Mouse (Mus musculus) heart, embryonic 12.5 days (tissue): ENCODE data around the gene Mknk2. TPM values are rescaled to one million over a fixed set of nuclear protein-coding genes. Genes with fewer than 3 reads are reported as not detected.

ENCODE experiments used
- ATAC-seq: fragments of 200-750 bp; cut with Nextera tagmentation; 2 replicates; pipeline ENCODE4 v1.8.0; 2017; ENCODE audit warnings: moderate TSS enrichment, moderate library complexity; ENCODE audit not compliant: insufficient number of reproducible peaks, low FRiP score
- H3K27ac ChIP-seq: fragments of 300-500 bp; sonication (generic); 2 replicates; pipeline ENCODE4 v1.5.1; 2016; ENCODE audit warnings: mild to moderate bottlenecking, moderate library complexity; ENCODE audit not compliant: poor library complexity, severe bottlenecking
- H3K27me3 ChIP-seq: fragments of 300-500 bp; sonication (generic); replicated peaks from 2 replicates; pipeline ENCODE4 v1.6.1; 2016; ENCODE audit warnings: mild to moderate bottlenecking, moderate library complexity
- H3K36me3 ChIP-seq: fragments of 300-500 bp; sonication (generic); 2 replicates; pipeline ENCODE4 v1.6.1; 2016; ENCODE audit warnings: mild to moderate bottlenecking, moderate library complexity
- H3K4me1 ChIP-seq: fragments of 300-500 bp; sonication (generic); replicated peaks from 2 replicates; pipeline ENCODE4 v1.6.1; 2016; ENCODE audit warnings: mild to moderate bottlenecking
- H3K4me2 ChIP-seq: fragments of 300-500 bp; sonication (generic); 2 replicates; pipeline ENCODE4 v1.6.1; 2016; ENCODE audit warnings: mild to moderate bottlenecking, moderate library complexity
- H3K4me3 ChIP-seq: fragments of 300-500 bp; sonication (generic); 2 replicates; pipeline ENCODE4 v1.5.1; 2016; ENCODE audit warnings: mild to moderate bottlenecking
- H3K9ac ChIP-seq: fragments of 300-500 bp; sonication (generic); 2 replicates; pipeline ENCODE4 v1.6.1; 2016; ENCODE audit warnings: mild to moderate bottlenecking, moderate library complexity
- H3K9me3 ChIP-seq: fragments of 300-500 bp; sonication (generic); replicated peaks from 2 replicates; pipeline ENCODE4 v1.6.1; 2016; ENCODE audit warnings: mild to moderate bottlenecking, moderate library complexity
- WGBS: fragments of 180-500 bp; shearing (Covaris S2); methylation state at CpG from one replicate; pipeline ENCODE4 v1.1.7; 2016; 5-methylcytosine and 5-hydroxymethylcytosine counted together
- polyA plus RNA-seq: library from polyadenylated mRNA; unstranded; fragments of >200 nt; fragmentation: Nextera tagmentation; extraction: Ambion mirVana; gene quantifications from 2 replicates; pipeline ENCODE4 v1.2.1, GENCODE M21; 2016

Gene Mknk2
- polyA plus RNA-seq, 1 experiment from 2014 or later = 99.6 TPM

GRCm38 (mm10) chr10:80676198-80676928, 1.5 kb downstream of the Mknk2 start:
- peak; percentile 90 for ATAC-seq
- peaks cover 72% of the 10 kb centered on the region for H3K4me1 ChIP-seq
- WGBS = under 1% methylated on average over 73 of the region's 78 CpGs
- no peaks in the 10 kb centered on the region for H3K9me3 ChIP-seq
- peak overlapping the region; percentile 99 for H3K27ac ChIP-seq
- H3K27me3 ChIP-seq = no peaks in the 10 kb centered on the region
- H3K4me2 ChIP-seq = peak overlapping the region; percentile 84
- peaks cover 19% of the 10 kb centered on the region for H3K36me3 ChIP-seq
- peak overlapping the region; percentile 95 for H3K9ac ChIP-seq
- H3K4me3 ChIP-seq = peak overlapping the region; percentile 83

- H3K4me3 ChIP-seq = peak overlapping the region; percentile 83
- WGBS = under 1% methylated on average over 50 of the region's 54 CpGs
- no peaks in the 10 kb centered on the region for H3K27me3 ChIP-seq
- H3K9me3 ChIP-seq = no peaks in the 10 kb centered on the region
- no peak; the same call in 1 of the 2 replicates for ATAC-seq
- H3K36me3 ChIP-seq = peaks cover 27% of the 10 kb centered on the region
- peak overlapping the region; percentile 84 for H3K4me2 ChIP-seq
- H3K9ac ChIP-seq = peak overlapping the region; percentile 95
- H3K4me1 ChIP-seq = peaks cover 76% of the 10 kb centered on the region
- peak overlapping the region; percentile 82 for H3K27ac ChIP-seq
Observed at GRCm38 (mm10) chr10:80675405-80676197, 2.3 kb downstream of the Mknk2 start.

GRCm38 (mm10) chr10:80674851-80675404, 3.0 kb downstream of the Mknk2 start:
- H3K9me3 ChIP-seq = no peaks in the 10 kb centered on the region

GRCm38 (mm10) chr10:80674161-80674711, 3.7 kb downstream of the Mknk2 start:
- Histone ChIP-seq H3K9me3 (no peaks in the 10 kb centered on the region), H3K4me1 (peaks cover 65% of the 10 kb centered on the region), H3K4me3 (peak overlapping the region; percentile 83)

More at GRCm38 (mm10) chr10:80674851-80675404, 3.0 kb downstream of the Mknk2 start:
- H3K36me3 ChIP-seq = peaks cover 34% of the 10 kb centered on the region
- H3K4me2 ChIP-seq = peak overlapping the region; percentile 84
- WGBS = 13% methylated on average over 6 of the region's 6 CpGs
- H3K9ac ChIP-seq = peak overlapping the region; percentile 95
- H3K27ac ChIP-seq = peak overlapping the region; percentile 82
- peaks cover 72% of the 10 kb centered on the region for H3K4me1 ChIP-seq
- no peak for ATAC-seq
- no peaks in the 10 kb centered on the region for H3K27me3 ChIP-seq
- peak overlapping the region; percentile 83 for H3K4me3 ChIP-seq

GRCm38 (mm10) chr10:80673690-80674089, 4.2 kb downstream of the Mknk2 start:
- Histone ChIP-seq H3K4me2 (peak overlapping the region; percentile 84), H3K9me3 (no peaks in the 10 kb centered on the region), H3K4me1 (peaks cover 60% of the 10 kb centered on the region), H3K27me3 (no peaks in the 10 kb centered on the region), H3K27ac (0 out of 2 replicates have a peak overlapping the region, but pooled peaks have one; percentile 26), H3K9ac (peak overlapping the region; percentile 95), H3K4me3 (peak overlapping the region; percentile 83), H3K36me3 (peaks cover 46% of the 10 kb centered on the region)
- WGBS = 84% methylated on average over 3 of the region's 3 CpGs
- ATAC-seq = no peak

More at GRCm38 (mm10) chr10:80674161-80674711, 3.7 kb downstream of the Mknk2 start:
- Histone ChIP-seq H3K4me2 (peak overlapping the region; percentile 84), H3K27me3 (no peaks in the 10 kb centered on the region), H3K9ac (peak overlapping the region; percentile 95), H3K27ac (0 out of 2 replicates have a peak overlapping the region, but pooled peaks have one; percentile 26), H3K36me3 (peaks cover 41% of the 10 kb centered on the region)
- no peak for ATAC-seq
- 43% methylated on average over 5 of the region's 5 CpGs for WGBS

GRCm38 (mm10) chr10:80671936-80672690, 5.8 kb downstream of the Mknk2 start:
- 80% methylated on average over 11 of the region's 11 CpGs for WGBS
- Histone ChIP-seq H3K4me2 (no peak overlapping the region), H3K36me3 (peaks cover 62% of the 10 kb centered on the region), H3K4me3 (no peak overlapping the region), H3K27ac (no peak overlapping the region), H3K4me1 (peaks cover 44% of the 10 kb centered on the region), H3K9ac (0 out of 2 replicates have a peak overlapping the region, but pooled peaks have one; percentile 11), H3K27me3 (no peaks in the 10 kb centered on the region), H3K9me3 (no peaks in the 10 kb centered on the region)
- no peak for ATAC-seq

GRCm38 (mm10) chr10:80671251-80671650, 6.7 kb downstream of the Mknk2 start:
- peaks cover 50% of the 10 kb centered on the region for H3K4me1 ChIP-seq
- H3K36me3 ChIP-seq = peaks cover 71% of the 10 kb centered on the region
- no peaks in the 10 kb centered on the region for H3K27me3 ChIP-seq
- H3K4me2 ChIP-seq = no peak overlapping the region
- H3K27ac ChIP-seq = no peak overlapping the region
- H3K9me3 ChIP-seq = no peaks in the 10 kb centered on the region
- 86% methylated on average over 4 of the region's 4 CpGs for WGBS
- 0 out of 2 replicates have a peak overlapping the region, but pooled peaks have one; percentile 11 for H3K9ac ChIP-seq
- no peak overlapping the region for H3K4me3 ChIP-seq
- ATAC-seq = no peak

- 96% methylated on average over 2 of the region's 2 CpGs for WGBS
- no peak overlapping the region for H3K4me3 ChIP-seq
- H3K4me1 ChIP-seq = peaks cover 56% of the 10 kb centered on the region
- no peak for ATAC-seq
- 0 out of 2 replicates have a peak overlapping the region, but pooled peaks have one; percentile 11 for H3K9ac ChIP-seq
- H3K4me2 ChIP-seq = no peak overlapping the region
- H3K36me3 ChIP-seq = peaks cover 78% of the 10 kb centered on the region
- no peak overlapping the region for H3K27ac ChIP-seq
- no peaks in the 10 kb centered on the region for H3K27me3 ChIP-seq
- H3K9me3 ChIP-seq = no peaks in the 10 kb centered on the region
Observed at GRCm38 (mm10) chr10:80670531-80670930, 7.4 kb downstream of the Mknk2 start.

GRCm38 (mm10) chr10:80669737-80670485, 8.0 kb downstream of the Mknk2 start:
- Histone ChIP-seq H3K27ac (no peak overlapping the region), H3K4me3 (no peak overlapping the region), H3K9ac (no peak overlapping the region), H3K9me3 (no peaks in the 10 kb centered on the region), H3K36me3 (peaks cover 79% of the 10 kb centered on the region), H3K4me1 (peaks cover 61% of the 10 kb centered on the region), H3K4me2 (no peak overlapping the region), H3K27me3 (no peaks in the 10 kb centered on the region)
- no peak for ATAC-seq
- WGBS = 95% methylated on average over 7 of the region's 7 CpGs

- H3K36me3 ChIP-seq = peaks cover 79% of the 10 kb centered on the region
- 87% methylated on average over 12 of the region's 12 CpGs for WGBS
- ATAC-seq = no peak
Observed at GRCm38 (mm10) chr10:80669018-80669417, 8.9 kb downstream of the Mknk2 start.

More at GRCm38 (mm10) chr10:80669018-80669417, 8.9 kb downstream of the Mknk2 start:
- H3K9me3 ChIP-seq = no peaks in the 10 kb centered on the region
- H3K9ac ChIP-seq = no peak overlapping the region; the same call in 1 of the 2 replicates
- H3K4me1 ChIP-seq = peaks cover 61% of the 10 kb centered on the region
- no peak overlapping the region for H3K27ac ChIP-seq
- H3K4me2 ChIP-seq = no peak overlapping the region
- H3K27me3 ChIP-seq = no peaks in the 10 kb centered on the region
- no peak overlapping the region for H3K4me3 ChIP-seq
